Mouse (Mus musculus): ENCODE data around the gene Ppp4r4. TPM values are rescaled to one million over a fixed set of nuclear protein-coding genes. Genes with fewer than 3 reads are reported as not detected.
A peak's percentile ranks its signal among the peaks of the same experiment; 100 is the strongest.

Gene Ppp4r4
- total and polyA plus RNA-seq, 3 experiments: 1.0 to 3.0 TPM; not detected in 1

DNA sequence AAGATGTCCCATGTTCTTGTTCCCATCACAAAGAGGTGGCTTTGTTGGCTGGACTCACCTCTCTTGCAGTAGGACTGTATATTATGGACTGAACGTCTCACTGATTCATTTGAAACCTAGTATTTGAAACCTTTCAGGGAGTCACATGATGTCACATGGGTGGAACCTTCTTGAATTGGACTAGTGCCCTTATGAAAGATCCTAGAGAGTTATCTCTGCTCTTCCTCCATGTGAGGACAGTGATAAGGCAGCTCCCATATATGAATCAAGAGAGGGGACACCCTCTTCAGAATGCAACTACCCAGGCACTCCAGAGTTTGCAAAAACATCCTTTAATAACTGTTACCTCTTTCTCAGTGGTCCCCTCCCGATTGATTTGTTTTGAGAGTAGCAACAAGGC lies 114.2 kb downstream of the Ppp4r4 start:
- H3K27me3 ChIP-seq (ENCODE audit: control insufficient read depth in 1 of 2, insufficient read depth in 2 of 2, low read length in 2 of 2): no peaks in the 10 kb centered on the region
- TF ChIP-seq ETS1 (IDR thresholded peaks at IDR 0.05; ENCODE audit: low read depth, low read length): peak; percentile 73
- peak; percentile 74 for TF ChIP-seq GATA1 (IDR thresholded peaks at IDR 0.05; ENCODE audit: low read depth, low read length)
- no peak for TF ChIP-seq NELFE (IDR thresholded peaks at IDR 0.05; ENCODE audit: low read depth, low read length)
- no peak for TF ChIP-seq UBTF (IDR thresholded peaks at IDR 0.05; ENCODE audit: borderline replicate concordance, insufficient read depth, low read depth, low read length)
- 0 out of 2 replicates have a peak, but pooled peaks have one; percentile 30 for TF ChIP-seq RCOR1 (IDR thresholded peaks at IDR 0.05; ENCODE audit: low read depth, low read length)
- peak; percentile 41; the same call in 1 of the 2 replicates for TF ChIP-seq MXI1 (IDR thresholded peaks at IDR 0.05; ENCODE audit: low read depth, low read length)
- TF ChIP-seq JUND (IDR thresholded peaks at IDR 0.05; ENCODE audit: low read depth, low read length): no peak
- TF ChIP-seq MAX (IDR thresholded peaks at IDR 0.05; ENCODE audit: low read length): peak; percentile 32; the same call in 1 of the 2 replicates
- TF ChIP-seq USF1 (IDR thresholded peaks at IDR 0.05; ENCODE audit: low read depth, low read length): peak; percentile 84
- TF ChIP-seq TCF12 (IDR thresholded peaks at IDR 0.05; ENCODE audit: low read depth, low read length): peak; percentile 71
- TF ChIP-seq ZMIZ1 (IDR thresholded peaks at IDR 0.05; ENCODE audit: low read depth, low read length): no peak
- no peak for TF ChIP-seq MEF2A (IDR thresholded peaks at IDR 0.05; ENCODE audit: extremely low read depth, insufficient replicate concordance, low read depth, low read length, poor library complexity, severe bottlenecking)
- TF ChIP-seq USF2 (IDR thresholded peaks at IDR 0.05; ENCODE audit: borderline replicate concordance in 1 of 2, insufficient read depth in 1 of 2, low read depth in 1 of 2, low read length in 2 of 2): 0 out of 4 replicates have a peak, but pooled peaks of 1 of the 2 experiments have one; percentile 49
- peak; percentile 56 to 58 for TF ChIP-seq EP300 (IDR thresholded peaks at IDR 0.05; ENCODE audit: low read depth in 1 of 2, low read length in 2 of 2)
- 0 out of 2 replicates have a peak, but pooled peaks have one; percentile 21 for TF ChIP-seq SIN3A (IDR thresholded peaks at IDR 0.05; ENCODE audit: low read length)
- no peak for TF ChIP-seq HCFC1 (IDR thresholded peaks at IDR 0.05; ENCODE audit: low read depth, low read length)
- no peak for TF ChIP-seq MYC (IDR thresholded peaks at IDR 0.05; ENCODE audit: low read depth, low read length)
- peak; percentile 47 for DNase-seq (ENCODE audit: low read depth, low spot score)

DNA sequence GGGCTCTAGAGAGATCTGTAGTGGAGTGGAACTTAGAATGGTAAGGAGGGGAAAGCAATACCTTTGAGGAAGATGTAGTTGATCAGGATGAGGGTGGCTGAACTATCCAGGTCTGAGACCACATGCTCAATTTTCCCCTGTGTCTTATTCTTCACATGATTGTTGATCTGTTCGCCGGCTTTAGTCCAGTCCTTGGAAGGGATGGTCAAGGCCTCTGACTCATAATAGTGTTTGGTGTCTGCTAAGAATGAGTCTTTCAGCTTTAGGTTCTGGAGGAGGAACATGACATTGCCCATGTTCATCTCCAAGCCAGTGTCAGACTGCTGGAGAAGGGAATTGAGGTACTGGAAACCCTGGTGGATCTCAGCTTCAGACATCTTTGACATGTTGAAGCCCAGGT lies 121.8 kb downstream of the Ppp4r4 start:
- TF ChIP-seq POLR2A (IDR thresholded peaks at IDR 0.05; ENCODE audit: control insufficient read depth in 1 of 2, insufficient read depth in 1 of 2, low read depth in 1 of 2, low read length in 2 of 2, poor library complexity in 1 of 2) (no peak), TBP (IDR thresholded peaks at IDR 0.05; ENCODE audit: low read depth, low read length) (no peak), GABPA (IDR thresholded peaks at IDR 0.05; ENCODE audit: low read depth, low read length) (no peak), HCFC1 (IDR thresholded peaks at IDR 0.05; ENCODE audit: low read depth, low read length) (no peak), ZKSCAN1 (IDR thresholded peaks at IDR 0.05; ENCODE audit: low read depth, low read length) (no peak), MEF2A (IDR thresholded peaks at IDR 0.05; ENCODE audit: extremely low read depth, insufficient replicate concordance, low read depth, low read length, poor library complexity, severe bottlenecking) (no peak), ZC3H11A (IDR thresholded peaks at IDR 0.05; ENCODE audit: low read depth, low read length) (no peak), JUND (IDR thresholded peaks at IDR 0.05; ENCODE audit: low read depth, low read length) (no peak), CHD2 (IDR thresholded peaks at IDR 0.05; ENCODE audit: low read length) (no peak), SIN3A (IDR thresholded peaks at IDR 0.05; ENCODE audit: low read length) (no peak), MYC (IDR thresholded peaks at IDR 0.05; ENCODE audit: low read depth, low read length) (no peak), POLR2AphosphoS2 (IDR thresholded peaks at IDR 0.05; ENCODE audit: low read length) (no peak), TCF12 (IDR thresholded peaks at IDR 0.05; ENCODE audit: low read depth, low read length) (no peak), MYB (IDR thresholded peaks at IDR 0.05; ENCODE audit: low read depth, low read length) (no peak), MAFK (IDR thresholded peaks at IDR 0.05; ENCODE audit: borderline replicate concordance, low read depth, low read length) (no peak), GATA1 (IDR thresholded peaks at IDR 0.05; ENCODE audit: low read depth, low read length) (no peak), ZNF384 (IDR thresholded peaks at IDR 0.05; ENCODE audit: low read depth, low read length) (no peak)
- DNase-seq (ENCODE audit: low read depth, low spot score): no peak
- no peak overlapping the region for H3K27ac ChIP-seq (ENCODE audit: control insufficient read depth, low read depth, low read length)
- H3K27me3 ChIP-seq (ENCODE audit: control insufficient read depth in 1 of 2, insufficient read depth in 2 of 2, low read length in 2 of 2): no peaks in the 10 kb centered on the region; a peak in 1 of 4 replicates
- no peaks in the 10 kb centered on the region for H3K79me2 ChIP-seq (ENCODE audit: control insufficient read depth, insufficient read depth, low read length, poor library complexity)
- no peaks in the 10 kb centered on the region for H3K4me1 ChIP-seq (ENCODE audit: control insufficient read depth in 1 of 2, insufficient read depth in 2 of 2, low read length in 2 of 2)
- H3K9ac ChIP-seq (ENCODE audit: control insufficient read depth, low read depth, low read length, poor library complexity, severe bottlenecking): no peak overlapping the region
- H3K4me3 ChIP-seq (ENCODE audit: control insufficient read depth in 1 of 2, insufficient read depth in 1 of 2, low read depth in 2 of 2, low read length in 2 of 2): no peak overlapping the region
- H3K9me3 ChIP-seq (replicated peaks; ENCODE audit: insufficient read depth, low read length): no peaks in the 10 kb centered on the region
- no peaks in the 10 kb centered on the region for H3K36me3 ChIP-seq (ENCODE audit: control insufficient read depth in 1 of 2, insufficient read depth in 2 of 2, low read length in 2 of 2)

More for the DNA sequence above, 114.2 kb downstream of the Ppp4r4 start:
- no peak overlapping the region for H3K27ac ChIP-seq (ENCODE audit: control insufficient read depth, low read depth, low read length)
- no peaks in the 10 kb centered on the region for H3K79me2 ChIP-seq (ENCODE audit: control insufficient read depth, insufficient read depth, low read length, poor library complexity)
- H3K4me1 ChIP-seq (ENCODE audit: control insufficient read depth in 1 of 2, insufficient read depth in 2 of 2, low read length in 2 of 2): peaks cover 6 to 13% of the 10 kb centered on the region in 2 experiments; a peak in 3 of 4 replicates
- peaks cover 0 to 2% of the 10 kb centered on the region in 2 experiments; a peak in 1 of 4 replicates for H3K36me3 ChIP-seq (ENCODE audit: control insufficient read depth in 1 of 2, insufficient read depth in 2 of 2, low read length in 2 of 2)
- H3K9ac ChIP-seq (ENCODE audit: control insufficient read depth, low read depth, low read length, poor library complexity, severe bottlenecking): no peak overlapping the region
- no peaks in the 10 kb centered on the region for H3K9me3 ChIP-seq (replicated peaks; ENCODE audit: insufficient read depth, low read length)
- no peak overlapping the region for H3K4me3 ChIP-seq (ENCODE audit: control insufficient read depth in 1 of 2, insufficient read depth in 1 of 2, low read depth in 2 of 2, low read length in 2 of 2)

All from MEL (cell line).